Mouse (Mus musculus): Measurements from ENCODE around the gene Fadd.

The Fadd gene

GRCm38 (mm10) chr7:144582284-144582980, at the start of gene Fadd:
Gene Fadd (minus strand): TSS chr7:144582463.
- in situ Hi-C loops (cut with MboI; ENCODE audit: low sequenced_read_pairs), result loop anchor here (5.0 kb wide), 1 partner anchor 190 kb away; no protein-coding TSS in a partner anchor

- in situ Hi-C loops (cut with MboI; ENCODE audit: low sequenced_read_pairs), result no loop called here
Measured at GRCm38 (mm10) chr7:144630622-144631021, 48.4 kb upstream of the Fadd start.

- in situ Hi-C loops (cut with MboI; ENCODE audit: low sequenced_read_pairs), result no loop called here
Measured at GRCm38 (mm10) chr7:144628334-144628915, 46.2 kb upstream of the Fadd start.

GRCm38 (mm10) chr7:144627606-144628333, 45.5 kb upstream of the Fadd start:
- in situ Hi-C loops (cut with MboI; ENCODE audit: low sequenced_read_pairs), result no loop called here

GRCm38 (mm10) chr7:144626042-144626441, 43.8 kb upstream of the Fadd start:
- in situ Hi-C loops (cut with MboI; ENCODE audit: low sequenced_read_pairs), result no loop called here

- in situ Hi-C loops (cut with MboI; ENCODE audit: low sequenced_read_pairs), result no loop called here
Measured at GRCm38 (mm10) chr7:144620721-144621681, 38.7 kb upstream of the Fadd start.

- in situ Hi-C loops (cut with MboI; ENCODE audit: low sequenced_read_pairs), result no loop called here
Measured at GRCm38 (mm10) chr7:144620315-144620714, 38.1 kb upstream of the Fadd start.

GRCm38 (mm10) chr7:144615343-144615742, 33.1 kb upstream of the Fadd start:
- in situ Hi-C loops (cut with MboI; ENCODE audit: low sequenced_read_pairs), result no loop called here

GRCm38 (mm10) chr7:144612829-144613228, 30.6 kb upstream of the Fadd start:
- in situ Hi-C loops (cut with MboI; ENCODE audit: low sequenced_read_pairs), result no loop called here

GRCm38 (mm10) chr7:144612351-144612750, 30.1 kb upstream of the Fadd start:
- in situ Hi-C loops (cut with MboI; ENCODE audit: low sequenced_read_pairs), result no loop called here

- in situ Hi-C loops (cut with MboI; ENCODE audit: low sequenced_read_pairs), result no loop called here
Measured at GRCm38 (mm10) chr7:144611595-144611994, 29.3 kb upstream of the Fadd start.

- in situ Hi-C loops (cut with MboI; ENCODE audit: low sequenced_read_pairs), result no loop called here
Measured at GRCm38 (mm10) chr7:144609568-144609967, 27.3 kb upstream of the Fadd start.

GRCm38 (mm10) chr7:144607862-144608261, 25.6 kb upstream of the Fadd start:
- in situ Hi-C loops (cut with MboI; ENCODE audit: low sequenced_read_pairs), result no loop called here

GRCm38 (mm10) chr7:144604735-144605134, 22.5 kb upstream of the Fadd start:
- in situ Hi-C loops (cut with MboI; ENCODE audit: low sequenced_read_pairs), result no loop called here

- in situ Hi-C loops (cut with MboI; ENCODE audit: low sequenced_read_pairs), result no loop called here
Measured at GRCm38 (mm10) chr7:144604291-144604690, 22.0 kb upstream of the Fadd start.

GRCm38 (mm10) chr7:144600333-144600900, 18.2 kb upstream of the Fadd start:
- in situ Hi-C loops (cut with MboI; ENCODE audit: low sequenced_read_pairs), result no loop called here

- in situ Hi-C loops (cut with MboI; ENCODE audit: low sequenced_read_pairs), result no loop called here
Measured at GRCm38 (mm10) chr7:144589508-144589907, 7.2 kb upstream of the Fadd start.

- in situ Hi-C loops (cut with MboI; ENCODE audit: low sequenced_read_pairs), result no loop called here
Measured at GRCm38 (mm10) chr7:144587291-144587690, 5.0 kb upstream of the Fadd start.

- in situ Hi-C loops (cut with MboI; ENCODE audit: low sequenced_read_pairs), result no loop called here
Measured at GRCm38 (mm10) chr7:144585648-144586047, 3.4 kb upstream of the Fadd start.

- in situ Hi-C loops (cut with MboI; ENCODE audit: low sequenced_read_pairs), result loop anchor here (5.0 kb wide), 1 partner anchor 189 kb away; no protein-coding TSS in a partner anchor
Measured at GRCm38 (mm10) chr7:144583619-144584018, 1.4 kb upstream of the Fadd start.

All from CH12F3 (cell line).